Mouse (Mus musculus) MEL (cell line): Measurements from ENCODE around the gene Acaa1a. TPM values are rescaled to one million over a fixed set of nuclear protein-coding genes. Genes with fewer than 3 reads are reported as not detected.

Experiments
- DNase-seq: peaks from one replicate; pipeline ENCODE4 v3.0.0; 2011; ENCODE audit warnings: low read depth, low spot score
- H3K27ac ChIP-seq: 2 replicates; pipeline ENCODE4 v1.5.1; 2012; ENCODE audit warnings: low read depth, mild to moderate bottlenecking, control low read depth, low read length, moderate library complexity; ENCODE audit not compliant: control insufficient read depth
- H3K27me3 ChIP-seq, 2 experiments: fragments of 150-350 bp in 1 of 2; sonication (generic) in 1 of 2; 2 replicates each; pipeline ENCODE4 v1.6.1; 2012; ENCODE audit warnings: low read length in 2 of 2, mild to moderate bottlenecking in 2 of 2, improper control_type of control experiment in 1 of 2, moderate library complexity in 1 of 2; ENCODE audit not compliant: insufficient read depth in 2 of 2, control insufficient read depth in 1 of 2
- H3K36me3 ChIP-seq, 2 experiments: 2 replicates each; pipeline ENCODE4 v1.6.1; 2012 to 2014; ENCODE audit warnings: low read length in 2 of 2, improper control_type of control experiment in 1 of 2, inconsistent platforms in 1 of 2, mild to moderate bottlenecking in 1 of 2; ENCODE audit not compliant: insufficient read depth in 2 of 2, control insufficient read depth in 1 of 2
- H3K4me1 ChIP-seq, 2 experiments: fragments of 150-350 bp in 1 of 2; sonication (generic) in 1 of 2; 2 replicates each; pipeline ENCODE4 v1.6.1; 2012; ENCODE audit warnings: low read length in 2 of 2, improper control_type of control experiment in 1 of 2, mild to moderate bottlenecking in 1 of 2; ENCODE audit not compliant: insufficient read depth in 2 of 2, control insufficient read depth in 1 of 2
- H3K4me3 ChIP-seq, 2 experiments: fragments of 150-350 bp in 1 of 2; sonication (generic) in 1 of 2; 2 replicates each; pipeline ENCODE4 v1.5.1; 2012; ENCODE audit warnings: low read depth in 2 of 2, low read length in 2 of 2, mild to moderate bottlenecking in 2 of 2, moderate library complexity in 2 of 2, control low read depth in 1 of 2, improper control_type of control experiment in 1 of 2; ENCODE audit not compliant: control insufficient read depth in 1 of 2, insufficient read depth in 1 of 2
- H3K79me2 ChIP-seq: 2 replicates; pipeline ENCODE4 v1.6.1; 2012; ENCODE audit warnings: mild to moderate bottlenecking, low read length, moderate library complexity; ENCODE audit not compliant: control insufficient read depth, poor library complexity, insufficient read depth
- H3K9ac ChIP-seq: 2 replicates; pipeline ENCODE4 v1.6.1; 2012; ENCODE audit warnings: low read depth, mild to moderate bottlenecking, control low read depth, low read length, moderate library complexity; ENCODE audit not compliant: control insufficient read depth, poor library complexity, severe bottlenecking
- H3K9me3 ChIP-seq: fragments of 150-350 bp; sonication (generic); replicated peaks from 2 replicates; pipeline ENCODE4 v1.6.1; 2012; ENCODE audit warnings: mild to moderate bottlenecking, low read length, improper control_type of control experiment, moderate library complexity; ENCODE audit not compliant: insufficient read depth
- BHLHE40 ChIP-seq: IDR thresholded peaks from 2 replicates; pipeline ENCODE4 v1.6.1; 2012; ENCODE audit warnings: low read depth, mild to moderate bottlenecking, inconsistent platforms, low read length, improper control_type of control experiment, borderline replicate concordance
- CHD1 ChIP-seq: IDR thresholded peaks from 2 replicates; pipeline ENCODE4 v1.6.1; 2012; ENCODE audit warnings: low read depth, mild to moderate bottlenecking, inconsistent platforms, low read length, improper control_type of control experiment
- E2F4 ChIP-seq: IDR thresholded peaks from 2 replicates; pipeline ENCODE4 v1.6.1; 2011; ENCODE audit warnings: low read depth, low read length, improper control_type of control experiment, borderline replicate concordance
- EP300 ChIP-seq, 2 experiments: IDR thresholded peaks; 2 replicates each; pipeline ENCODE4 v1.6.1; 2011; ENCODE audit warnings: improper control_type of control experiment in 2 of 2, low read length in 2 of 2, low read depth in 1 of 2, mild to moderate bottlenecking in 1 of 2
- GABPA ChIP-seq: IDR thresholded peaks from 2 replicates; pipeline ENCODE4 v1.6.1; 2012; ENCODE audit warnings: low read depth, mild to moderate bottlenecking, inconsistent platforms, low read length, improper control_type of control experiment, moderate library complexity
- GATA1 ChIP-seq: IDR thresholded peaks from 2 replicates; pipeline ENCODE4 v1.6.1; 2011; ENCODE audit warnings: low read depth, low read length, improper control_type of control experiment
- HCFC1 ChIP-seq: IDR thresholded peaks from 2 replicates; pipeline ENCODE4 v1.6.1; 2012; ENCODE audit warnings: low read depth, mild to moderate bottlenecking, inconsistent platforms, low read length, improper control_type of control experiment, moderate library complexity
- JUND ChIP-seq: IDR thresholded peaks from 2 replicates; pipeline ENCODE4 v1.6.1; 2011; ENCODE audit warnings: low read depth, mild to moderate bottlenecking, improper control_type of control experiment, low read length
- MAFK ChIP-seq: IDR thresholded peaks from 2 replicates; pipeline ENCODE4 v1.6.1; 2011; ENCODE audit warnings: low read depth, mild to moderate bottlenecking, low read length, improper control_type of control experiment, borderline replicate concordance
- MAZ ChIP-seq: IDR thresholded peaks from 2 replicates; pipeline ENCODE4 v1.6.1; 2012; ENCODE audit warnings: low read depth, mild to moderate bottlenecking, inconsistent platforms, low read length, improper control_type of control experiment
- MYB ChIP-seq: IDR thresholded peaks from 2 replicates; pipeline ENCODE4 v1.6.1; 2011; ENCODE audit warnings: mild to moderate bottlenecking, low read depth, low read length, improper control_type of control experiment
- MYC ChIP-seq: IDR thresholded peaks from 2 replicates; pipeline ENCODE4 v1.6.1; 2011; ENCODE audit warnings: low read depth, mild to moderate bottlenecking, low read length, improper control_type of control experiment, moderate library complexity
- POLR2A ChIP-seq, 2 experiments: IDR thresholded peaks; 2 replicates each; pipeline ENCODE4 v1.6.1; 2011 to 2012; ENCODE audit warnings: low read length in 2 of 2, mild to moderate bottlenecking in 2 of 2, control low read depth in 1 of 2, improper control_type of control experiment in 1 of 2, low read depth in 1 of 2, moderate library complexity in 1 of 2; ENCODE audit not compliant: control insufficient read depth in 1 of 2, insufficient read depth in 1 of 2, poor library complexity in 1 of 2
- RCOR1 ChIP-seq: IDR thresholded peaks from 2 replicates; pipeline ENCODE4 v1.6.1; 2012; ENCODE audit warnings: low read depth, mild to moderate bottlenecking, inconsistent platforms, low read length, improper control_type of control experiment
- SIN3A ChIP-seq: IDR thresholded peaks from 2 replicates; pipeline ENCODE4 v1.6.1; 2012; ENCODE audit warnings: low read length, improper control_type of control experiment, inconsistent platforms
- SMC3 ChIP-seq: IDR thresholded peaks from 2 replicates; pipeline ENCODE4 v1.6.1; 2011; ENCODE audit warnings: low read depth, low read length, improper control_type of control experiment
- TAL1 ChIP-seq: IDR thresholded peaks from 2 replicates; pipeline ENCODE4 v1.6.1; 2012; ENCODE audit warnings: mild to moderate bottlenecking, inconsistent platforms, low read length, moderate library complexity, mixed read lengths
- TBP ChIP-seq: IDR thresholded peaks from 2 replicates; pipeline ENCODE4 v1.8.0; 2011; ENCODE audit warnings: low read depth, low read length, improper control_type of control experiment
- UBTF ChIP-seq: IDR thresholded peaks from 2 replicates; pipeline ENCODE4 v1.6.1; 2012; ENCODE audit warnings: low read depth, mild to moderate bottlenecking, inconsistent platforms, low read length, improper control_type of control experiment, moderate library complexity, borderline replicate concordance; ENCODE audit not compliant: insufficient read depth
- USF1 ChIP-seq: IDR thresholded peaks from 2 replicates; pipeline ENCODE4 v1.6.1; 2014; ENCODE audit warnings: low read depth, mild to moderate bottlenecking, inconsistent platforms, low read length, improper control_type of control experiment, moderate library complexity
- USF2 ChIP-seq, 2 experiments: IDR thresholded peaks; 2 replicates each; pipeline ENCODE4 v1.6.1; 2011 to 2012; ENCODE audit warnings: improper control_type of control experiment in 2 of 2, low read length in 2 of 2, borderline replicate concordance in 1 of 2, inconsistent platforms in 1 of 2, low read depth in 1 of 2, mild to moderate bottlenecking in 1 of 2; ENCODE audit not compliant: insufficient read depth in 1 of 2
- ZC3H11A ChIP-seq: IDR thresholded peaks from 2 replicates; pipeline ENCODE4 v1.6.1; 2012; ENCODE audit warnings: low read depth, mild to moderate bottlenecking, inconsistent platforms, low read length, improper control_type of control experiment
- ZKSCAN1 ChIP-seq: IDR thresholded peaks from 2 replicates; pipeline ENCODE4 v1.6.1; 2012; ENCODE audit warnings: low read depth, mild to moderate bottlenecking, inconsistent platforms, low read length, improper control_type of control experiment, moderate library complexity
- ZMIZ1 ChIP-seq: IDR thresholded peaks from 2 replicates; pipeline ENCODE4 v1.6.1; 2012; ENCODE audit warnings: low read depth, mild to moderate bottlenecking, inconsistent platforms, low read length, improper control_type of control experiment, moderate library complexity
- ZNF384 ChIP-seq: IDR thresholded peaks from 2 replicates; pipeline ENCODE4 v1.6.1; 2012; ENCODE audit warnings: low read depth, mild to moderate bottlenecking, inconsistent platforms, low read length, improper control_type of control experiment
- polyA plus RNA-seq, 2 experiments: library from polyadenylated mRNA; stranded (reverse) in 1 of 2; unstranded in 1 of 2; fragments of >175 nt in 1 of 2; fragments of >200 nt in 1 of 2; gene quantifications; 2 replicates each; pipeline versions ENCODE4 v1.2.1 to v1.2.4; 2012; ENCODE audit warnings: low replicate concordance in 2 of 2, low read depth in 1 of 2; ENCODE audit not compliant: insufficient read length in 2 of 2, insufficient read depth in 1 of 2, missing spikeins in 1 of 2
- total RNA-seq: library from RNA; depleted of rRNA; stranded (reverse); fragments of 300-350 nt; gene quantifications from 2 replicates; pipeline ENCODE4 v1.2.3, GENCODE M21; 2012

The Acaa1a gene
- total and polyA plus RNA-seq, 3 experiments, result 19.5 to 22.1 TPM; not detected in 1

DNA sequence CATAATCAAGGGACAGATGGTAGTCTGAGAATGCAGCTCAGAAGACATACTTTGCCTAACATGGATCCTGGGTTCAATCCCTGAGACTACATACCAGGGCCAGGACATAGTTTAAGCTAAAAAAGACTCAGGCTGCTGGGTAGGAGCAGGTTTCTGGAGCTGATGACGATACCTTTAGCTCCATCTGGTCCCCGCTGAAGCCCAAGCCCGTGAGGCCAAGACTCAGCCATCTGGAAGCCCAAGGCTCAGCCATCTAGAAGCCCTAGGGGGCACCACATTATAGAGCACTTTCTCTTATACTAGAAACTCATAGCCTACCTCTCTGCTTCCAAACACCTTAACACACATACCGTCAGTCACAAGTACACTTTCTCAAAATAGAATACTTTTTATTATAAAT, 3.9 kb upstream of the Acaa1a start:
- TF ChIP-seq USF2 (IDR thresholded peaks at IDR 0.05; ENCODE audit: borderline replicate concordance in 1 of 2, insufficient read depth in 1 of 2, low read depth in 1 of 2, low read length in 2 of 2) (no peak), BHLHE40 (no peak), GATA1 (no peak), ZKSCAN1 (no peak), POLR2A (IDR thresholded peaks at IDR 0.05; ENCODE audit: control insufficient read depth in 1 of 2, insufficient read depth in 1 of 2, low read depth in 1 of 2, low read length in 2 of 2, poor library complexity in 1 of 2) (no peak), MYC (no peak), EP300 (IDR thresholded peaks at IDR 0.05; ENCODE audit: low read depth in 1 of 2, low read length in 2 of 2) (no peak), JUND (no peak), HCFC1 (no peak), ZNF384 (no peak), TBP (no peak), ZMIZ1 (no peak), USF1 (no peak), UBTF (no peak), MAFK (no peak), CHD1 (no peak), SMC3 (no peak), SIN3A (no peak)
- TF ChIP-seq, all 39 proteins: peak for 0
- H3K9me3 ChIP-seq, result no peaks in the 10 kb centered on the region
- H3K4me3 ChIP-seq, result no peak overlapping the region
- no peak overlapping the region for H3K9ac ChIP-seq
- H3K4me1 ChIP-seq, result peaks cover 2 to 18% of the 10 kb centered on the region in 2 experiments; a peak in 3 of 4 replicates
- H3K27me3 ChIP-seq, result no peaks in the 10 kb centered on the region
- peaks cover 9% of the 10 kb centered on the region for H3K79me2 ChIP-seq
- no peak for DNase-seq
- H3K36me3 ChIP-seq, result peaks cover 0 to 9% of the 10 kb centered on the region in 2 experiments; a peak in 2 of 4 replicates
- no peak overlapping the region for H3K27ac ChIP-seq

- no peak overlapping the region for H3K27ac ChIP-seq
- TF ChIP-seq EP300 (IDR thresholded peaks at IDR 0.05; ENCODE audit: low read depth in 1 of 2, low read length in 2 of 2) (no peak), TAL1 (no peak), USF2 (IDR thresholded peaks at IDR 0.05; ENCODE audit: borderline replicate concordance in 1 of 2, insufficient read depth in 1 of 2, low read depth in 1 of 2, low read length in 2 of 2) (no peak), RCOR1 (no peak), MAZ (no peak), MYB (no peak), GABPA (no peak), E2F4 (no peak), SMC3 (no peak), ZC3H11A (no peak), ZNF384 (no peak)
- H3K27me3 ChIP-seq, result no peaks in the 10 kb centered on the region
- DNase-seq, result no peak
- H3K9me3 ChIP-seq, result no peaks in the 10 kb centered on the region
- H3K79me2 ChIP-seq, result peaks cover 9% of the 10 kb centered on the region
- H3K36me3 ChIP-seq, result peaks cover 0 to 9% of the 10 kb centered on the region in 2 experiments; a peak in 2 of 4 replicates
- H3K4me1 ChIP-seq, result peaks cover 2 to 22% of the 10 kb centered on the region in 2 experiments; a peak in 3 of 4 replicates
- no peak overlapping the region for H3K9ac ChIP-seq
- H3K4me3 ChIP-seq, result no peak overlapping the region
Observed at GRCm38 (mm10) chr9:119337842-119338241, 1.6 kb upstream of the Acaa1a start.
